Mouse (Mus musculus) hindbrain, embryonic 16.5 days (tissue): ENCODE results near the gene Tbx10. TPM values are rescaled to one million over a fixed set of nuclear protein-coding genes. Genes with fewer than 3 reads are reported as not detected.

Experiments used
- ATAC-seq: fragments of 200-750 bp; cut with Nextera tagmentation; 2 replicates; pipeline ENCODE4 v1.8.0; 2017; ENCODE audit warnings: moderate TSS enrichment, moderate library complexity
- H3K27ac ChIP-seq: fragments of 300-500 bp; sonication (generic); 2 replicates; pipeline ENCODE4 v1.5.1; 2014; ENCODE audit warnings: low read depth, mild to moderate bottlenecking, control low read depth, low read length, moderate library complexity
- H3K27me3 ChIP-seq: fragments of 300-500 bp; sonication (generic); replicated peaks from 2 replicates; pipeline ENCODE4 v1.6.1; 2014; ENCODE audit warnings: low read length; ENCODE audit not compliant: control insufficient read depth, insufficient read depth
- H3K36me3 ChIP-seq: fragments of 300-500 bp; sonication (generic); 2 replicates; pipeline ENCODE4 v1.6.1; 2014; ENCODE audit warnings: mild to moderate bottlenecking, low read length, moderate library complexity, mixed read lengths; ENCODE audit not compliant: control insufficient read depth, insufficient read depth
- H3K4me1 ChIP-seq: fragments of 300-500 bp; sonication (generic); 2 replicates; pipeline ENCODE4 v1.6.1; 2014; ENCODE audit warnings: low read depth, low read length; ENCODE audit not compliant: control insufficient read depth, insufficient read depth
- H3K4me2 ChIP-seq: fragments of 300-500 bp; sonication (generic); 2 replicates; pipeline ENCODE4 v1.6.1; 2014; ENCODE audit warnings: mild to moderate bottlenecking, low read length, control low read depth, moderate library complexity
- H3K4me3 ChIP-seq: fragments of 300-500 bp; sonication (generic); 2 replicates; pipeline ENCODE4 v1.5.1; 2014; ENCODE audit warnings: mild to moderate bottlenecking, low read length, control low read depth, moderate library complexity
- H3K9ac ChIP-seq: fragments of 300-500 bp; sonication (generic); 2 replicates; pipeline ENCODE4 v1.6.1; 2014; ENCODE audit warnings: low read depth, mild to moderate bottlenecking, control low read depth, low read length, moderate library complexity
- H3K9me3 ChIP-seq: fragments of 300-500 bp; sonication (generic); 2 replicates; pipeline ENCODE4 v1.6.1; 2014; ENCODE audit warnings: mild to moderate bottlenecking, low read length, moderate library complexity; ENCODE audit not compliant: control insufficient read depth
- WGBS: fragments of 180-500 bp; shearing (Covaris S2); extraction: QIAGEN DNeasy Blood & Tissue Kit; methylation state at CpG from one replicate; pipeline ENCODE4 v1.1.7; 2014; 5-methylcytosine and 5-hydroxymethylcytosine counted together
- polyA plus RNA-seq: library from polyadenylated mRNA; unstranded; fragments of >200 nt; fragmentation: Nextera tagmentation; extraction: Ambion mirVana; gene quantifications from 2 replicates; pipeline ENCODE4 v1.2.1, GENCODE M21; 2015

Gene Tbx10
- polyA plus RNA-seq, 1 experiment from 2014 or later, result 0.89 TPM

DNA sequence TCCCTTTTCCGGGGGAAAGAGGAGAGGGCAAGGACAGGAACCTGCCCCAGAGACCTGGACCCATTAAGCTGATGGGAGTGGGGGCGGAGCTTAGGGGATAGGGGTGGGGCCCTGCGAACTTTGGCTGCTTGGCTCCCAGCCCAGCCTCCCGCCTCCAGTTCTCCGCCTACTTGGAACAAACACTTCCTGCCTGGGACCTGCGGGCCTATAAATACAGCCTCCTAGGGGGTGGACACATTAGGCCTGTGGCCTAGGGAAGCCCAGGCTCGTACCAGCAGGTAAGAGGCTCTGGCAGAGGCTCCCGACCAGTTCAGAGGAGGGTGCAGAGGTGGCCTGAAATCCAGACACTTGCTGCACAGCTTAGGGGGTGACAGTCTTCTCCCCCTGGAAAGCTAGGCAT, 6.2 kb upstream of the Tbx10 start, which contains the start of gene Acy3:
Gene Acy3, plus strand, starts transcription at position 237 of the 400 bp plus-strand sequence.
- peak; percentile 51; the same call in 1 of the 2 replicates for ATAC-seq
- no peak within 1 kb of the TSS; the same call in 1 of the 2 replicates for H3K9ac ChIP-seq
- no peak within 1 kb of the TSS for H3K4me2 ChIP-seq
- WGBS, result 13% methylated on average over 7 of the region's 8 CpGs
- no peaks in the 10 kb centered on the region for H3K9me3 ChIP-seq
- no peak within 1 kb of the TSS for H3K27ac ChIP-seq
- H3K4me1 ChIP-seq, result peaks cover 3% of the 10 kb centered on the region; the same call in 1 of the 2 replicates
- H3K4me3 ChIP-seq, result no peak within 1 kb of the TSS
- H3K27me3 ChIP-seq, result no peaks in the 10 kb centered on the region
- H3K36me3 ChIP-seq, result no peaks in the 10 kb centered on the region

DNA sequence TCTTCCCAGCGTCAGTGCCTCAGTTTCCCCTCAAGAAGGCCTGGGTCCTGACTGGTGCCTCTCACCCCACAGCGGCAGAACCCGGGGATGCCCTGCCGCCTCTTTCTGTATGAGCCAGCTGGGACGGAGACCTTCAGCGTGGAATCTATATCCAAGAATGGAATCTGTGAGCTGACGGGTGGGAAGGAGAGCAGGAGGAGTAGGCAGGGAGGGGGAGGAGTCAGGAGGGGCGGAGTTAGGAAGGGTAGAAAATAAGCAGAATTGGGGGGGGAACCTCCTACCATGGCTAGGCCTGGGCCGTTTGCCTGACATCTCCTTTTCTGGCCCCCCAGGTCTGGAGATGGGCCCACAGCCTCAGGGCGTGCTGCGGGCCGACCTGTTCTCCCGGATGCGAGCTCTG, 4.5 kb upstream of the Tbx10 start:
- H3K27ac ChIP-seq, result no peak overlapping the region
- WGBS, result 92% methylated on average over 14 of the region's 14 CpGs
- no peak overlapping the region for H3K4me2 ChIP-seq
- H3K36me3 ChIP-seq, result no peaks in the 10 kb centered on the region
- peaks cover 3% of the 10 kb centered on the region; the same call in 1 of the 2 replicates for H3K4me1 ChIP-seq
- no peak overlapping the region for H3K4me3 ChIP-seq
- ATAC-seq, result no peak
- H3K9me3 ChIP-seq, result no peaks in the 10 kb centered on the region
- no peak overlapping the region for H3K9ac ChIP-seq
- H3K27me3 ChIP-seq, result no peaks in the 10 kb centered on the region

DNA sequence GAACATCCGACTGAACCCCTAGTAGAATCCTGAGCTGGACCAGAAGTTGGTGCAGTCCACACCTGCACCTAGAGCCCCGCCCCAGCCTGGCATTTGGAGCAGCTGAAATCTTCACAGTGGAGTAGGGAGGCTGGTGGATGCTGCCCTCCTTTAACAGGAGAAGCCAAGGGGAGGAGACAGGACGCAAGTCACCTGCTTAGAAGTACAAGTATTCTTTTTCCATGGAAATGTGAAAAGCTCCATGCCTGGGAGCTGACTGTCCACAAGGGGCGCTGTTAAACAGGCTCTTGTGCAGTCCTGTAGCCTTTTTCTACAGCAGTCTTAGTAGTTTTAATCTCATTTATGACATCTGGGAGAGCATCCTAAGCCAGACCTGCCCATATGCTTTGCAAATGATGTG, 3.8 kb upstream of the Tbx10 start:
- H3K27me3 ChIP-seq, result no peaks in the 10 kb centered on the region
- no peak for ATAC-seq
- WGBS, result 88% methylated on average over 4 of the region's 4 CpGs
- H3K4me1 ChIP-seq, result peaks cover 3% of the 10 kb centered on the region; the same call in 1 of the 2 replicates
- no peaks in the 10 kb centered on the region for H3K36me3 ChIP-seq
- no peak overlapping the region for H3K27ac ChIP-seq
- H3K9me3 ChIP-seq, result no peaks in the 10 kb centered on the region
- H3K4me2 ChIP-seq, result no peak overlapping the region
- H3K4me3 ChIP-seq, result no peak overlapping the region
- H3K9ac ChIP-seq, result no peak overlapping the region

DNA sequence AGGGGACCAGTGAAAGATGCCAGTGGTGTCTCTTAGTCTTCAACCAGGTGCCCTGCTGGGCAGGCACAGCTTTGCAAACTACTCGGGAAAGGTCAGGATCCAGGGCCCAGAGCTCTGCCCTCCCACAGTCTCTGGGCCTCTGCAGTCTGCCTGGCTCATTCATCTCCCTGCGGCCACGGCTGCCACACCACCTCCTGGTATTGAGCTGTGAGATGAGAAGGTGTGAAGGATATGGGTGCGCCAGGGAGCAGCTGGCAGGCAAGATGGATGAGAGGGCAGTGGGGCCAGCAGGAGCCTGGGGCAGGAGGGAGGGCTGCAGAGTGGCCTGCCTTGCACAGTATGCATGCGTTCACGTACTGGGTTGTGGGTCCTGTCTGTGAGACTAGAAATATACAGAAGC, 1.7 kb upstream of the Tbx10 start:
- WGBS, result 52% methylated on average over 6 of the region's 6 CpGs
- ATAC-seq, result no peak
- H3K9me3 ChIP-seq, result no peaks in the 10 kb centered on the region

DNA sequence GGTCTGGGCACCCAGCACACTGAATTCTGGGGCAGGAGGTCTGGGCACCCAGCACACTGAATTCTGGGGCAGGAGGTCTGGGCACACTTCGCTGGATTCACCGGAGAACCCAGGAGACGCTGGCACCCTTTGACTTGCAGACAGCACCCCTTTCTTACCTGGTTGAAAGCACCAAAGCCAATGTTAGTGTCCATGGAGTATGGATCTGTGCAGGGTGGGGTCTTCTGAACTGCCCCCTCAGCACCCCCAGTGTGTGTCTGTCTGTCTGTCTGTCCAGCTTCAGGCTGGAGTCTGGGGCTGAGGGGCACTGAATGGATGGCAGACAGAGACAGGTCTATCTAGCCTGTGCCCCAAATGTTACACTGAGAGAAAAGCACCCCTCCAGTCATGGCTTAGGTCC, 990 bp upstream of the Tbx10 start:
- H3K27me3 ChIP-seq, result no peaks in the 10 kb centered on the region
- H3K9me3 ChIP-seq, result no peaks in the 10 kb centered on the region
- no peak overlapping the region for H3K9ac ChIP-seq
- ATAC-seq, result no peak
- no peak overlapping the region for H3K27ac ChIP-seq
- no peaks in the 10 kb centered on the region; the same call in 1 of the 2 replicates for H3K4me1 ChIP-seq
- no peak overlapping the region for H3K4me2 ChIP-seq
- 93% methylated on average over 3 of the region's 3 CpGs for whole genome bisulfite sequencing
- H3K4me3 ChIP-seq, result no peak overlapping the region
- H3K36me3 ChIP-seq, result no peaks in the 10 kb centered on the region

More for the DNA sequence above, 1.7 kb upstream of the Tbx10 start:
- no peaks in the 10 kb centered on the region; the same call in 1 of the 2 replicates for H3K4me1 ChIP-seq
- no peak overlapping the region for H3K4me3 ChIP-seq
- H3K27ac ChIP-seq, result no peak overlapping the region
- no peaks in the 10 kb centered on the region for H3K27me3 ChIP-seq
- no peaks in the 10 kb centered on the region for H3K36me3 ChIP-seq
- no peak overlapping the region for H3K4me2 ChIP-seq
- no peak overlapping the region for H3K9ac ChIP-seq

DNA sequence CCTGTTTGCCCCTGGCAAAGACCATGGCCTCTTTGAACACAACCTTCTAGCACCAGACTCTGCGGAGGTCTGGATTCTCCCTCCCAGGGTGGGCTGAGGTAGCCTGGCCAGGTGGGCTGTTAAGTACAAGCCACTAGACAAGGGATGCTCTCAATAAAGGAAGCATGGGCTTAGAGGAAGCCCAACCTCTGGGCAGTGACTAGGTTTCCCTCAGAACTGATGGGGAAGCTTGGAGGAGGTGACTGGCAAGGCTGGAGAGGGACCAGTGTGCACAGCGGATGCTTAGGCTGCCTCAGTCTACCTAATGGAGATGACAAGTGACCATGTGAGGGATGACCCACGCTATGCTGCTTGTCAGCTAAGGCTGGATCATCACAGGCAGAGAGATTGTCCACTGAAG, 586 bp upstream of the Tbx10 start:
- no peak for ATAC-seq
- Histone ChIP-seq H3K27ac (no peak overlapping the region), H3K27me3 (no peaks in the 10 kb centered on the region), H3K9me3 (no peaks in the 10 kb centered on the region), H3K36me3 (no peaks in the 10 kb centered on the region), H3K4me2 (no peak overlapping the region), H3K9ac (no peak overlapping the region), H3K4me1 (no peaks in the 10 kb centered on the region), H3K4me3 (no peak overlapping the region)
- 84% methylated on average over 3 of the region's 3 CpGs for WGBS

DNA sequence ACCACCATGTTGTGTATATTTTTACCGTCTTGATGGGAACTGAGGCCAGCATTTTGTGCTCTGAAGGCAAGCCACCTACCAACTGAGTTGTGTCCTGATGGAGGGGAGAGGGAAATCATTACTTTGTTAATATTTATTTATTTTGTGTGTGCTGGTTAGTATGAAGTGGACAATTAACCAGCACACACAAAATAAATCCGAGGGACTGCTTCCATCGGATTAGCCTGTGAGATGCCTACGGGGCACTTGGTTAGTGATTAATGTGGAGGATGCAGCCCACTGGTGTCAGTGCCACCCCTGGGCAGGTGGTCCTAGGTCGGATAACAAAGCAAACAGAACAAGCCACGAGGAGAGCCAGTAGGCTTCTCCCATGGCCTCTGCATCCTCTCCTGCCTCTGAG, 2.4 kb downstream of the Tbx10 start:
- no peak overlapping the region for H3K27ac ChIP-seq
- 72% methylated on average over 6 of the region's 6 CpGs for WGBS

DNA sequence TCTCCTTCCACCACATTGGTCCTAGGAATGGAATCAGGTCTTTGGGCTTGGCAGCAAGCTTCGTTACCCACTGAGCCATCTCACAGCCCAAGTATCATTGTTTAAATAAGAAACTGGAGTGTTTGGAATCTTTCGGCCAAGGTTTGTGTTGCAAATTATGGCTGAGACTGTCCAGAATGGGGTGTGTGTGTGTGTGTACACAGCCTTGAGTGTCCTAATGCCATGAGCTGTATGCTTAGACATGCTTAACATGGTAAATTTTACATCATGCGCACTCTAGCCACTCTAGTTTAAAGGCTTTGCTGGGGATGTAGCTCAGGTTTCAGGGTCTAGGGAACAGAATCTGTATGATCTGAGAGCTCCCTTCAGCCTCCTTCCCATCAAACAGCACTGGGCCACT, 3.0 kb downstream of the Tbx10 start:
- Histone ChIP-seq H3K4me3 (no peak overlapping the region), H3K4me2 (no peak overlapping the region), H3K9ac (no peak overlapping the region), H3K9me3 (no peaks in the 10 kb centered on the region), H3K27me3 (no peaks in the 10 kb centered on the region), H3K4me1 (no peaks in the 10 kb centered on the region), H3K36me3 (no peaks in the 10 kb centered on the region), H3K27ac (no peak overlapping the region)
- no peak for ATAC-seq
- WGBS, result 83% methylated on average over 3 of the region's 3 CpGs

More for the DNA sequence above, 2.4 kb downstream of the Tbx10 start:
- Histone ChIP-seq H3K4me2 (no peak overlapping the region), H3K9ac (no peak overlapping the region), H3K36me3 (no peaks in the 10 kb centered on the region), H3K27me3 (no peaks in the 10 kb centered on the region), H3K4me3 (no peak overlapping the region), H3K4me1 (no peaks in the 10 kb centered on the region), H3K9me3 (no peaks in the 10 kb centered on the region)
- no peak for ATAC-seq

DNA sequence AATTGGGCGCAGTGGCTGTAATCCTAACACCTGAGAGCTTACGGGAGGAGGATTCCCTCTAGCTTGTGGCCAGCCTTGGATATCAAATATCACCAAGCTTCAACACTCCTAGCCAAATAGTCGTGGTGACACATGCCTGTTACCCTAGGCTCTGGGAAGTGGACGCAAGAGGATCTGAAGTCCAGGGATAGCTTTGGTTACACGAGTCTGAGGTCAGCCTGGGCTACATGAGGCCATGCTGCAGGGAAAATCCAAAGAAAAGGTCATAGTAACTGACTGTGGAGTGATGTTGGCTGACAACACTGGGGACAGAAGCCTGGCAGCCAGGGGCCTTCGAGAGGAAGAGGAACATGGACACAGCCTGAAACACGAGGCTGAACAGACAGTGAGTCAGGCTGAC, 3.6 kb downstream of the Tbx10 start:
- no peak overlapping the region for H3K4me2 ChIP-seq
- WGBS, result 71% methylated on average over 7 of the region's 7 CpGs
- no peaks in the 10 kb centered on the region for H3K27me3 ChIP-seq
- no peaks in the 10 kb centered on the region for H3K36me3 ChIP-seq
- peaks cover 3% of the 10 kb centered on the region for H3K4me1 ChIP-seq
- no peak overlapping the region for H3K27ac ChIP-seq
- H3K4me3 ChIP-seq, result no peak overlapping the region
- ATAC-seq, result no peak
- H3K9me3 ChIP-seq, result no peaks in the 10 kb centered on the region
- H3K9ac ChIP-seq, result no peak overlapping the region

DNA sequence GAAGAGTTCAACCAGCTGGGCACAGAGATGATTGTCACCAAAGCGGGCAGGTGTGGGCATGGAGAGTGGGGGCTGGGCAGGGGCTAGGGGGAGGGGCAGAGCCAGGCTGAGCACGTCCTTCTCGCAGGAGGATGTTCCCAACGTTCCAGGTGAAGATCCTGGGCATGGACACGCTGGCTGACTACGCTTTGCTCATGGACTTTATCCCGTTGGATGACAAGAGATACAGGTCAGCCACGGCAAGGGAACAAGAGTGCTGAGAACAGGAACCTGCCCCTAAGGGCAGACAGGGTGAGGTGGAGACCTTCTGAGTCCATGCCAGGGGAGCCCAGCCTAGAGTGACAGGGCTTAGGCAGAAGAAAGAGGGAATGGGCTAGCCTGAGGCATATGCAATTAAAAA, 4.2 kb downstream of the Tbx10 start:
- Histone ChIP-seq H3K9me3 (no peaks in the 10 kb centered on the region), H3K4me2 (no peak overlapping the region), H3K4me1 (peaks cover 9% of the 10 kb centered on the region), H3K9ac (no peak overlapping the region), H3K4me3 (no peak overlapping the region), H3K27ac (no peak overlapping the region), H3K27me3 (no peaks in the 10 kb centered on the region), H3K36me3 (no peaks in the 10 kb centered on the region)
- WGBS, result 85% methylated on average over 8 of the region's 8 CpGs
- ATAC-seq, result no peak
